Mouse (Mus musculus) forebrain, embryonic 16.5 days (tissue): ENCODE data around the gene Sppl3. TPM values are rescaled to one million over a fixed set of nuclear protein-coding genes. Genes with fewer than 3 reads are reported as not detected.
A peak's percentile ranks its signal among the peaks of the same experiment; 100 is the strongest.

Source experiments
- ATAC-seq: fragments of 200-750 bp; cut with Nextera tagmentation; 2 replicates; pipeline ENCODE4 v1.8.0; 2017; ENCODE audit warnings: mild to moderate bottlenecking, moderate library complexity
- H3K27ac ChIP-seq: fragments of 300-500 bp; sonication (generic); 2 replicates; pipeline ENCODE4 v1.5.1; 2014; ENCODE audit warnings: low read length, control low read depth
- H3K27me3 ChIP-seq: fragments of 300-500 bp; sonication (generic); replicated peaks from 2 replicates; pipeline ENCODE4 v1.6.1; 2014; ENCODE audit warnings: low read length; ENCODE audit not compliant: control insufficient read depth, insufficient read depth
- H3K36me3 ChIP-seq: fragments of 300-500 bp; sonication (generic); 2 replicates; pipeline ENCODE4 v1.6.1; 2014; ENCODE audit not compliant: control insufficient read depth, insufficient read depth
- H3K4me1 ChIP-seq: fragments of 300-500 bp; sonication (generic); replicated peaks from 2 replicates; pipeline ENCODE4 v1.6.1; 2014; ENCODE audit warnings: low read length; ENCODE audit not compliant: control insufficient read depth, insufficient read depth
- H3K4me2 ChIP-seq: fragments of 300-500 bp; sonication (generic); 2 replicates; pipeline ENCODE4 v1.6.1; 2014; ENCODE audit warnings: mild to moderate bottlenecking, low read length, control low read depth
- H3K4me3 ChIP-seq: fragments of 300-500 bp; sonication (generic); replicated peaks from 2 replicates; pipeline ENCODE4 v1.5.1; 2014; ENCODE audit warnings: mild to moderate bottlenecking, low read length, control low read depth
- H3K9ac ChIP-seq: fragments of 300-500 bp; sonication (generic); replicated peaks from 2 replicates; pipeline ENCODE4 v1.6.1; 2014; ENCODE audit warnings: low read depth, low read length, control low read depth
- H3K9me3 ChIP-seq: fragments of 300-500 bp; sonication (generic); 2 replicates; pipeline ENCODE4 v1.6.1; 2016; ENCODE audit warnings: low read length; ENCODE audit not compliant: control insufficient read depth
- WGBS: fragments of 180-500 bp; shearing (Covaris S2); extraction: QIAGEN DNeasy Blood & Tissue Kit; methylation state at CpG from one replicate; pipeline ENCODE4 v1.1.7; 2014; 5-methylcytosine and 5-hydroxymethylcytosine counted together
- polyA plus RNA-seq: library from polyadenylated mRNA; unstranded; fragments of >200 nt; fragmentation: Nextera tagmentation; extraction: Ambion mirVana; gene quantifications from 2 replicates; pipeline ENCODE4 v1.2.1, GENCODE M21; 2015

The Sppl3 gene
- polyA plus RNA-seq, result 16.5 and 16.6 TPM in 2 replicates

DNA sequence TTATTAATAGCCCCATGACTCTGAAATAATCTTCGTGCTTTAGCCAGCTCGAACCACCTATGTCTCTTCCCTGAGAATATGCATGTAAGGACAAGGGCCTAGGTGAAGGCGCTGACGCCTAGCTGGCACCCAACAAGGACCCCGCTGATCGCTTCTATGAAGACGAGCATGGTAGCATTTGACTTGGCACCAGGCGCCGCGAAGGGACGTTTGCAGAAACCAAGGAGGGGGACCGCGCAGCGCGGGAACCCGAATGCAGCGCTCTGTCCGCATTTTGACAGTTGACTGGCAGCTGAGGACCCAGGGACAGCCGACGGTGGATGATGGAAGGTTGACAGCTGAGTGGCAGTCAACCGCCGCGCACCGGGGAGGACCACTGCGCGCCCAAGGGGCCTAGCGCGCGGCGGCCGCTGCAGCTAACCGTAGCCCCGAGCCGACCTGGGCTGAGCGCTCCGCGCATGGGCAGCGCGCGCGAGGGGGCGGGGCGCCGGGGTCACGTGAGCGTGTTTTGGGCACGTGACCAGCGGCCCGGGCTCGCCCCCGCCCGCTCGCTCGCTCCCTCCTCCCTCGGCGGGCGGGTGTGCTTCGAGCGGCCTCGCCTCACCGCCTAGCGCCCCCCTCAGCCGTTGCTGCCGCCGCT, at the start of gene Sppl3:
Gene Sppl3, plus strand, starts transcription at position 561 of the 640 bp plus-strand sequence.
- Histone ChIP-seq H3K27me3 (no peaks in the 10 kb centered on the region), H3K4me3 (peak within 1 kb of the TSS; percentile 88), H3K4me2 (peak within 1 kb of the TSS; percentile 89), H3K27ac (peak within 1 kb of the TSS; percentile 92), H3K9ac (peak within 1 kb of the TSS; percentile 88), H3K9me3 (no peaks in the 10 kb centered on the region), H3K36me3 (no peaks in the 10 kb centered on the region), H3K4me1 (peaks cover 27% of the 10 kb centered on the region)
- peak; percentile 93 for ATAC-seq
- under 1% methylated on average over 57 of the region's 65 CpGs for WGBS

DNA sequence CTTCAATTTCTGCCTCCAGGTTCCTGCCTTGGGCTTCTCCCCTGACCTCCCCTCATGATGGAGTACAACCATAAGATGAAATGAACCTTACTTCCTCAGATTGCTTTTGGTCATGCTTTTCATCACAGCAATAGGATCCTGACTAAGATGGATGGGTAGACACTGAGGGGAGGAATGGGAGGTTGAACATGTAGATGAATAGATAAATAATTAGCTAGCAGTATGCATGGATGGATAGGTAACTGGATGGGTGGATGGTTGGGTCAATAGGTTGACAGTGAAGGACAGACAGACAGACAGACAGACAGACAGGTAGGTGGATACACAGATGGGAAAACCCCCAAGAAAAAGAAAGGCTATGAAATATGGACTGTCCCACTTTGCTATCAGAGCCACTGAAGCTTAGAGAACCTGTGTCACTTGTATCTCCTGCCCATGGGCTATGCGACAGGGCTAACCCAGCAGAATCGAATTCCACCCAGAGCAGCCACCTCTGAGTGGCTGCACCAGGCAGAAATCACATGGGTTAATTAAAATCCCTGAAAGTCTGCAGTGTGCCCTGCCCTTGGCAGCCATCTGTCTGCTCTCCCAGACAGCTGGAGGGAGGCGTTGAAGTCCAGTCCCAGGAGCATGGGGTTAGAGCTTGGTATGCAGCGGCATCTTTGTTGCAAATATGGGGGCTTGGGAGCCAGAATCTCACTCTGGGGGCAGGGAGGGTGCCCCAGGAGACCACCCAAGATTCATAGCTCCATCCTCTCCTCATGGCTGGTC, 49.2 kb upstream of the Sppl3 start:
- no peak overlapping the region for H3K4me3 ChIP-seq
- H3K9ac ChIP-seq, result no peak overlapping the region
- peaks cover 4% of the 10 kb centered on the region; the same call in 1 of the 2 replicates for H3K9me3 ChIP-seq
- no peak for ATAC-seq
- no peaks in the 10 kb centered on the region for H3K36me3 ChIP-seq
- H3K4me1 ChIP-seq, result no peaks in the 10 kb centered on the region
- H3K4me2 ChIP-seq, result no peak overlapping the region
- no peaks in the 10 kb centered on the region for H3K27me3 ChIP-seq
- H3K27ac ChIP-seq, result no peak overlapping the region
- 70% methylated on average over 4 of the region's 4 CpGs for WGBS

DNA sequence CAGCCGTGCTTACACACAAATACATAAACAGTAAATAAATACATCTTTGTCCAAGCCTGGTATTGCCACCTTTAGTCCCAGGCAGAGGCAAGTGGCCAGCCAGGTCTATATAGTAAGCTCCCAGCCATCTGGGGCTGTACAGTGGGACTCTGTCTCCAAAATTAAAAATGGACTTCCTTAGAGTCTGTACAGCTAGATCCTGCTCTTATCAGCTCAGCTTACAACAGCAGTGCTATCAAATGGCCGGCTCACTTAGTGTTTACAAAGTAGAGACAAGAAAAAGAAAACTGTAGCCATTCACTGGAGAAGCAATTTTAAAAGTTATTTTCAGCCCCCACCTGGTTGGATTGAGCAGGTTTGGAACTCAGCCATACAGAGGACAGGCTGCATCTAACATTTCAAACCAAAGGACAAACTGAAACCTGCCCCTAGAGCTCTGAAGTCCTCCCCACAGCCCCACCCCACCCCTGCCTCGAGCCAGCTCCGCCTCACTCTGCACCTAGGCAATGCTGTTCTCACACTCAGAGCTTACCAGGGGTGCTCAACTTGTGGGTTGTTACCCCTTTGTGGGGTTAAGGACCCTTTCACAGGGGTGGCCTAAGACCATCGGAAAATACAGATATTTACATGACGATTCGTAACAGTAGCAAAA, 46.5 kb upstream of the Sppl3 start:
- Histone ChIP-seq H3K4me2 (no peak overlapping the region), H3K4me1 (no peaks in the 10 kb centered on the region), H3K27ac (no peak overlapping the region), H3K9me3 (no peaks in the 10 kb centered on the region), H3K36me3 (no peaks in the 10 kb centered on the region), H3K9ac (no peak overlapping the region), H3K27me3 (0 out of 2 replicates have a peak, but pooled peaks cover 2% of the 10 kb centered on the region), H3K4me3 (no peak overlapping the region)
- 72% methylated on average over 7 of the region's 7 CpGs for WGBS
- no peak for ATAC-seq

DNA sequence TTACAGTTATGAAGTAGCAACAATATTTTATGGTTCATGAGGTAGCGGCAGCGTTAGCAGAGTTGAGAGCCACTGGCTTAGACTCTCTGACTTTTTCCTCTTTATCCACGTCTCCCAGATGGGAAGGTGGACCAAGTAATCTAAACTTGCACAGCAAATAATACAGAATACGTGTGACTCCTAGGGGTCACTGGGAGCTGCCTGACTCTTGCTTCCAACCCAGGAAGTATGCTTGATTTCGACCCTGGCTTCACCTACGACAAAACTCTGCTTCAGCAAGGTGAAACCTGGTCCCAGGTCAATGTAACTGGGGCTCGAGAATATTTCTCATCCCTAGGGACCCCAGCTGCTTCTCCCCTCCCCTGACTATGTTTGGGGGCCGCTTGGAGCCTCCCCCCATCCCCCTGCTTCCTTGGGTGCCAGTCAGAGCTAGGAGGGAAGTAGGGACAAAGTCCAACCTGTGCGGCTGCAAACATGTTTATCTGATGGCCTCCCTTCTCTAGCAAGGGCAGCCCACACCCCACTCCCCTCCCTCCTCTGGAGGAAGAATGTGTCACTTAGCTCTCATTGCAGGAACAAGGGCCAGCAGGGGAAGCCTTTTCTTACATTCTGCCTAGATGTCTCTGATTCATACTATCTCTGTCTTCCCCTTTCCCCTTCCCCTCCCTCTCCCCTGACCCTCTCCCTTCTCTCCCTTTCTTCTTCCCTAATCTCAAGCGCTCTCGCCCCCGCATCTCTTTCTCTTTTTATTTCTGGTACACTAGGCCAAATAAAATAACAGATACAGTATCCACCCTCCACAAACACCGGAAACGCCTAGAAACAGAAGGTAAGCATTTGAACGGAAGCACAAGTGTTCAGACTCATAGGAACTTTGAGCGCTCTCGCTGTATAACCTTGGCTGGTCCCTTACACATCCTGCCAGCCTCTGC, 45.7 kb upstream of the Sppl3 start:
- Histone ChIP-seq H3K4me1 (no peaks in the 10 kb centered on the region), H3K4me2 (no peak overlapping the region), H3K27me3 (0 out of 2 replicates have a peak, but pooled peaks cover 2% of the 10 kb centered on the region), H3K9me3 (no peaks in the 10 kb centered on the region), H3K4me3 (no peak overlapping the region), H3K36me3 (no peaks in the 10 kb centered on the region), H3K9ac (no peak overlapping the region), H3K27ac (no peak overlapping the region)
- no peak for ATAC-seq
- 70% methylated on average over 17 of the region's 17 CpGs for WGBS

DNA sequence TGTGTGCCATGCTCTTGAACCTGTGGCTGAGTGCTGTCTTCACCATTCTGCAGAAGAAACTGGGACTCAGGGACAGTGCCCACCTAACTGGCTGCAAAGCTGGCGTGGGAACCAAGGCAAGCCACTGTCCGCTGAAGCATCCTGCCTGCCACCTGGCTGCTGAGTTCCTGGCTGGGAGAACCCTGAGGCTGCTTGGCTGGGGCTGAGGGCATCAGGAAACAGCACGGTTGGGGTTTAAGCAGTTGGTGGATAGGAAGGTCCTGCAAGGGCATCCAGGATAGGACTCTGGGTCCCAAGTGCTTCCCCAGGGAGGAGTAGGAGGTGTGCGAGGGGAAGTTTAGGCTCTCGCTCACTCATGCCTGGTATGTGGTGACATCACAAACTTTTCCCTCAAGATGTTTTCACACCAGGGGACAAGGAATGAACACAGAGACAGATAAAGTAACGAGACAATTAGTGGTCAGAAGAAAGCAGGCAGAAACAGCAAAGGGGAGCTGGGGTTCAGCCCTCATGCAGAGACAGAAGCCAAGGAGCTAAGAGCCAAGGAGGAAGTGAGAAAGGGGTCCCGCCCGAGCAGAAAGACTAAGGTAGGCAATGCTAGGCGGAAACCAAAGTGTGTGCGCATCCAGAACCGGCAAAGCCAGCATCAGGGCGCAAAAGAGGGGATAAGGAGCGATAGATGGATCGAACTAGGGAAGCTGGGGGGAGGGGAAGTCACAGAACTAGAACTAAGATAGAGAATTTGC, 43.2 kb upstream of the Sppl3 start:
- WGBS, result 46% methylated on average over 14 of the region's 14 CpGs

DNA sequence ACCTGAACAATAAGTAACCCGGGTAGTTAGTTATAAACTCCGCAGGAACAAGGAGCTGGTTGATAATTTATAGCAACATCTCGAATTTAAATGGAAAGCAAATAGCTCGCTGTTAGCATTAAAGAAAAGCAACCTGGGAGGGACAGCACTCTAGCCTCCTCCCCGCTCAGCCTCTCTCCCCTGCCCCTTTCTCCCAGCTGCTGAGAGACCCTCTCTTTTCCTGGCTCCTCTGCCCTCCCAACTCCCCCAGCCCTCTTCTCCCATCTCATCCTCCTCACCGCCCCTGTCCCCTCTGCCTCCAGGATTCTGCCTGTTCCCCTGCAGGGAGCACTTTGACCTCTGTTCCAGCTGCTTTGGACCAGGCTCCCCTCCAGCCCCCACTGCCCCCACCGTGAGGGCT, 42.3 kb upstream of the Sppl3 start:
- Histone ChIP-seq H3K4me3 (no peak overlapping the region), H3K27me3 (0 out of 2 replicates have a peak, but pooled peaks cover 2% of the 10 kb centered on the region), H3K27ac (no peak overlapping the region), H3K9ac (no peak overlapping the region), H3K36me3 (no peaks in the 10 kb centered on the region), H3K4me2 (no peak overlapping the region), H3K9me3 (no peaks in the 10 kb centered on the region), H3K4me1 (no peaks in the 10 kb centered on the region)
- WGBS, result 11% methylated on average over 7 of the region's 7 CpGs
- no peak for ATAC-seq

More for the DNA sequence above, 43.2 kb upstream of the Sppl3 start:
- H3K9ac ChIP-seq, result no peak overlapping the region
- ATAC-seq, result no peak
- no peak overlapping the region for H3K4me3 ChIP-seq
- no peak overlapping the region for H3K27ac ChIP-seq
- H3K9me3 ChIP-seq, result no peaks in the 10 kb centered on the region
- H3K4me1 ChIP-seq, result no peaks in the 10 kb centered on the region
- H3K4me2 ChIP-seq, result no peak overlapping the region
- H3K27me3 ChIP-seq, result 0 out of 2 replicates have a peak, but pooled peaks cover 2% of the 10 kb centered on the region
- H3K36me3 ChIP-seq, result no peaks in the 10 kb centered on the region

DNA sequence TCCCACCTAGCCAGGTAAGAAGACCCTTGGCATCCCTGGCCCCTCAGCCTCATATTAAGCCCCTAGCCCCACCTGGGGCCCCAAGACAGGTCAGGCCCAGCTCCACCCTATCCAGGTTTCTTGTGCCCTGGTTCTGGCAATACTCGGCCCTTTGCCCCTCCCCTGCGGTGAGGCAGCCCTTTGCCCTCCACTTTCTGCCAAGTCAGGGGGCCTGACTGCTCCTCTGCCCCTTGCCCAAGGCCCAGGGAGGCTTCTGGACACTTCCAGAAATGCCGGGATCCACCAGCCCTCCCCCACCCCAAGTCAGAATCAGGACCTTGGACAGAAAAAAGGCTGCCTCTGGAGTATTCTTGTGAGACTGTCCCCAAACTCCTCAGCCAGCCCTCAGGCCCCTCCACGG, 41.9 kb upstream of the Sppl3 start:
- H3K9ac ChIP-seq, result no peak overlapping the region

DNA sequence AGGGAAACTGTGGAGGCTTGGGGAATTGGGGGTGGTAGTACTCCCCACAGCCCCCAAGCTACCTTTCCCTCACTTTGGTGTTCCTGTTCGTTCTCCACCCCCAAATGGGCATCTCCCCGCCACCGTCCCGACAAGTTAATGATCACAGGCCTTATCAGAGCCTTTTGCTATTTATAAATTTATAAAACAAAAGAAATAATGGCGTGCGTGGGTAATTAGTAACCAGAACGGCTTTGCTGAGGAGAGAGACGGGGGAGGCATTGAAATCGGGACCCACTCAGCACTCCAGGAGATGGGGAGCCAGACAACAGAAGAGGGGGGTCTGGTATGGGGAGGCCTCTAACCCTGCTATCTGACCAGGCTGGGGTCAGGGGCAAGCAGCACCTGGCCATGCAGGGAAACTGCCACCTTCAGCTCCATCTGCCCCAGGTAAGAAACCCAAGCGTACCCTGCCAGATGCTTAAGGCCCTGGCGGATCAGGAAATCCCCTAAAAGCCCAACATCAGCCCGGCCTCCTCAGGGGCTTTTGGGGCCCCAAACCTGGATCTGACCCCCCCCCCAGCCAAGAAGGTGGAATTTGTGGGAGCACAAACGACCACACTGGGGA, 41.2 kb upstream of the Sppl3 start:
- H3K9me3 ChIP-seq, result no peaks in the 10 kb centered on the region
- no peak for ATAC-seq
- no peaks in the 10 kb centered on the region for H3K4me1 ChIP-seq
- no peak overlapping the region for H3K4me2 ChIP-seq
- H3K9ac ChIP-seq, result no peak overlapping the region
- 0 out of 2 replicates have a peak, but pooled peaks cover 2% of the 10 kb centered on the region for H3K27me3 ChIP-seq
- 39% methylated on average over 13 of the region's 13 CpGs for WGBS
- no peaks in the 10 kb centered on the region for H3K36me3 ChIP-seq
- H3K4me3 ChIP-seq, result no peak overlapping the region
- H3K27ac ChIP-seq, result no peak overlapping the region

More for the DNA sequence above, 41.9 kb upstream of the Sppl3 start:
- H3K4me2 ChIP-seq, result no peak overlapping the region
- H3K9me3 ChIP-seq, result no peaks in the 10 kb centered on the region
- H3K27ac ChIP-seq, result no peak overlapping the region
- H3K36me3 ChIP-seq, result no peaks in the 10 kb centered on the region
- H3K4me1 ChIP-seq, result no peaks in the 10 kb centered on the region
- no peak for ATAC-seq
- no peak overlapping the region for H3K4me3 ChIP-seq
- H3K27me3 ChIP-seq, result 0 out of 2 replicates have a peak, but pooled peaks cover 2% of the 10 kb centered on the region
- 28% methylated on average over 4 of the region's 4 CpGs for WGBS
